8 mouse cellular contexts compared by ENCODE assay signal in genomic region chr2:165885951-165886320, GRCm38 (mm10). TPM values are rescaled to one million over a fixed set of nuclear protein-coding genes. Genes with fewer than 3 reads are reported as not detected.
A peak's percentile ranks its signal among the peaks of the same experiment; 100 is the strongest.
DNase-seq lines count a peak whose midpoint lies in the region; ATAC-seq lines count a peak whose summit lies in the region.

No protein-coding gene starts in this region.

- peak overlapping the region; percentile 99 for H3K27ac ChIP-seq in heart, embryonic 14.5 days (replicated peaks in 1 of 2; ENCODE audit: control insufficient read depth in 1 of 2, insufficient read depth in 1 of 2, low read depth in 2 of 2, low read length in 2 of 2)
- peak overlapping the region; percentile 100 for H3K27ac ChIP-seq in embryonic facial prominence, embryonic 10.5 days (replicated peaks)
- peak overlapping the region; percentile 100 for H3K27ac ChIP-seq in midbrain, embryonic 14.5 days (replicated peaks; ENCODE audit: low read depth, low read length)

- H3K4me3 ChIP-seq in heart, embryonic 14.5 days (ENCODE audit: control insufficient read depth in 1 of 2, insufficient read depth in 1 of 2, low read depth in 1 of 2, low read length in 2 of 2) = no peak overlapping the region
- peak overlapping the region; percentile 58; the same call in 1 of the 2 replicates for H3K4me3 ChIP-seq in embryonic facial prominence, embryonic 10.5 days
- H3K4me3 ChIP-seq in midbrain, embryonic 14.5 days (replicated peaks; ENCODE audit: low read depth, low read length) = no peak overlapping the region

- H3K9me3 ChIP-seq in heart, embryonic 14.5 days (ENCODE audit: control insufficient read depth, low read length) = no peaks in the 10 kb centered on the region
- no peaks in the 10 kb centered on the region for H3K9me3 ChIP-seq in embryonic facial prominence, embryonic 10.5 days
- no peaks in the 10 kb centered on the region for H3K9me3 ChIP-seq in midbrain, embryonic 14.5 days (ENCODE audit: control insufficient read depth, low read length)

- peaks cover 64 to 87% of the 10 kb centered on the region in 2 experiments for H3K4me1 ChIP-seq in heart, embryonic 14.5 days (ENCODE audit: control insufficient read depth in 2 of 2, insufficient read depth in 2 of 2, low read length in 2 of 2)
- peaks cover 99% of the 10 kb centered on the region for H3K4me1 ChIP-seq in embryonic facial prominence, embryonic 10.5 days
- peaks cover 83% of the 10 kb centered on the region for H3K4me1 ChIP-seq in midbrain, embryonic 14.5 days (ENCODE audit: control insufficient read depth, insufficient read depth, low read length)

- H3K36me3 ChIP-seq in heart, embryonic 14.5 days (ENCODE audit: control insufficient read depth, insufficient read depth, low read length) = no peaks in the 10 kb centered on the region
- H3K36me3 ChIP-seq in embryonic facial prominence, embryonic 10.5 days (replicated peaks) = no peaks in the 10 kb centered on the region
- no peaks in the 10 kb centered on the region for H3K36me3 ChIP-seq in midbrain, embryonic 14.5 days (ENCODE audit: control insufficient read depth, insufficient read depth, low read length)

- no peak for ATAC-seq in heart, embryonic 14.5 days (ENCODE audit: insufficient number of reproducible peaks, insufficient read depth, low FRiP score, low read depth)
- no peak for ATAC-seq in midbrain, embryonic 14.5 days (ENCODE audit: low FRiP score, low TSS enrichment)
- ATAC-seq in granulocyte monocyte progenitor cell, adult 5-6 weeks (replicated peaks; ENCODE audit: poor library complexity, severe bottlenecking) = no peak

- H3K9ac ChIP-seq in heart, embryonic 14.5 days (ENCODE audit: low read length) = peak overlapping the region; percentile 79
- H3K9ac ChIP-seq in midbrain, embryonic 14.5 days (replicated peaks; ENCODE audit: low read length) = peak overlapping the region; percentile 42

- H3K27me3 ChIP-seq in heart, embryonic 14.5 days (ENCODE audit: control insufficient read depth, insufficient read depth, low read length) = no peaks in the 10 kb centered on the region
- no peaks in the 10 kb centered on the region for H3K27me3 ChIP-seq in embryonic facial prominence, embryonic 10.5 days (replicated peaks; ENCODE audit: low read depth, poor library complexity, severe bottlenecking)
- H3K27me3 ChIP-seq in midbrain, embryonic 14.5 days (ENCODE audit: control insufficient read depth, insufficient read depth, low read length) = no peaks in the 10 kb centered on the region

- 0 out of 2 replicates have a peak overlapping the region, but pooled peaks have one; percentile 42 for H3K4me2 ChIP-seq in heart, embryonic 14.5 days (ENCODE audit: low read length)
- H3K4me2 ChIP-seq in midbrain, embryonic 14.5 days (ENCODE audit: low read length) = no peak overlapping the region; the same call in 1 of the 2 replicates

- whole genome bisulfite sequencing in heart, embryonic 14.5 days = 42% methylated on average over 4 of the region's 4 CpGs
- 16% methylated on average over 4 of the region's 4 CpGs for WGBS in embryonic facial prominence, embryonic 10.5 days
- WGBS in midbrain, embryonic 14.5 days = 17% methylated on average over 4 of the region's 4 CpGs

- DNase-seq in heart, adult 11 months = no peak
- DNase-seq in embryonic facial prominence, embryonic 10.5 days (ENCODE audit: low spot score) = no peak
- peak; percentile 69 to 83 for DNase-seq in kidney, adult 8-10 months
- DNase-seq in midbrain, embryonic 14.5 days = peak; percentile 56
- no peak for DNase-seq in thymus, adult 18-20 months
- no peak for DNase-seq in MN1 (ENCODE audit: low spot score)

RNA-seq across cellular contexts. Expression of gene Zmynd8, which starts 12.9 kb away (rescaled TPM):
- polyA plus RNA-seq in heart, embryonic 14.5 days (2014; fragmentation: Nextera tagmentation; extraction: Ambion mirVana) = 35.9 and 38.0 TPM in 2 replicates
- polyA plus RNA-seq in embryonic facial prominence, embryonic 10.5 days (2016; fragmentation: Nextera tagmentation; extraction: Ambion mirVana) = 68.1 and 69.9 TPM in 2 replicates
- 64.4 and 67.8 TPM in 2 replicates for polyA plus RNA-seq in midbrain, embryonic 14.5 days (2014; fragmentation: Nextera tagmentation; extraction: Ambion mirVana)
- 53.0 and 58.3 TPM in 2 replicates for total RNA-seq in granulocyte monocyte progenitor cell, adult 5-6 weeks (2014; fragmentation: Nextera tagmentation)
- 32.2 and 33.7 TPM in 2 replicates for total RNA-seq in granulocyte monocyte progenitor cell, adult 5-6 weeks (2017)

Comparison
In these comparisons a context has a peak if more than half of its experiments do, and no peak if none do; other contexts are left out.
1. DNase-seq: peak in kidney, adult 8-10 months (2 of 2) and midbrain, embryonic 14.5 days (single experiment); none in heart, adult 11 months (single experiment), embryonic facial prominence, embryonic 10.5 days (single experiment), thymus, adult 18-20 months (0 of 2) and MN1 (single experiment).
2. Peak in every context shown above with its lines, with median percentiles within 50 percentile points of each other: H3K27ac ChIP-seq.